Mouse (Mus musculus) left cerebral cortex, adult 8-10 months (tissue): ENCODE results near the gene Manf. TPM values are rescaled to one million over a fixed set of nuclear protein-coding genes. Genes with fewer than 3 reads are reported as not detected.

Source experiments
- total RNA-seq, 4 experiments: library from RNA; stranded (reverse); gene quantifications; 2 replicates each; pipeline ENCODE4 v1.2.4; 2022

Gene Manf
- total RNA-seq, 4 experiments from 2014 or later: 94.8 to 105 (median 98.7) TPM

Other genes with a start within 250 kb of the Manf start
- 10 to 100 TPM; 42.5 to 59.1 (median 45.4) TPM for gene Grm2, start 235.9 kb downstream of the Manf start, total RNA-seq
- 100 to 1,000 TPM in 3 of 4 experiments, 10 to 100 TPM in 1; 94.4 to 115 (median 103) TPM for gene Tex264, start 206.1 kb downstream of the Manf start, total RNA-seq
- 10 to 100 TPM; 15.9 to 17.9 (median 17.0) TPM for gene Rad54l2, start 102.8 kb downstream of the Manf start, total RNA-seq
- 10 to 100 TPM; 29.7 to 34.9 (median 32.1) TPM for gene Dcaf1, start 70.1 kb downstream of the Manf start, total RNA-seq
- 10 to 100 TPM; 51.6 to 56.5 (median 52.8) TPM for gene Rbm15b, start 4.6 kb downstream of the Manf start, total RNA-seq